12 mouse cellular contexts compared by ENCODE assay signal in the genomic region with DNA sequence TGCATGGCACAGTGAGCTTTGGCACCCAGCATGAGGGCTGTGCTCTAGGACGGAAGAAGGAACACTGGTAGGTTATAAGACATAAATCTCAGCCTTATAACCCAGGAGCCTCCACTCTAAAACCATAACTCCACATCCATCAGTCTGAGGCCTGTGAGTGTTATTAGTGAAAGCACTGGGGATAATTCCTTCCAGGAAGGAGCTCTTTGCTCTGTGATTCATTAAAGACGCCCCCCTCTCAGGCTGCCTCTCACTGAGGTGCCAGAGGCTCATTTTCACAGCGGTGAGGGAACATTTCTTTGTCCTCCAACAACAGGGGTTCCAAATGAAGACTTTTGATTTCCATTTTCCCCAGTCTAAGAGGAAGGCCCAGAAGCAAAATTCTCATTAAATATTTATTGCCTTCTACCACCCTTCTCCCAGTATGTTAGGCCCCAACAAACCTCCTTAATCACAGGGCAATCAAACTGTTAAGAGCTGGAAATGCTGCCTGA.
DNase-seq lines count a peak whose midpoint lies in the region; ATAC-seq and TF ChIP-seq lines count a peak whose summit lies in the region.
"Had no signal": no experiment of that assay in that cellular context is flagged by ENCODE, and none has a peak within 500 bp of the region (broad histone marks: within the 10 kb centered on the region; RNA-seq: fewer than 3 reads in every experiment).

No protein-coding gene starts in this region.

- no peaks in the 10 kb centered on the region for H3K36me3 ChIP-seq in embryonic facial prominence, embryonic 11.5 days (replicated peaks; ENCODE audit: control insufficient read depth, insufficient read depth, low read depth, low read length)
- no peaks in the 10 kb centered on the region for H3K36me3 ChIP-seq in hindbrain, embryonic 11.5 days (ENCODE audit: control insufficient read depth, insufficient read depth, low read length)
- H3K36me3 ChIP-seq in midbrain, embryonic 11.5 days (ENCODE audit: control insufficient read depth, insufficient read depth, low read length), result no peaks in the 10 kb centered on the region
- H3K36me3 ChIP-seq: embryonic facial prominence, embryonic 15.5 days had no signal

- ATAC-seq in embryonic facial prominence, embryonic 11.5 days (replicated peaks; ENCODE audit: insufficient number of reproducible peaks, low FRiP score, low TSS enrichment, low read depth), result no peak
- peak; percentile 57 for ATAC-seq in hindbrain, embryonic 11.5 days (ENCODE audit: low FRiP score)
- no peak for ATAC-seq in midbrain, embryonic 11.5 days (ENCODE audit: low FRiP score)

- TF ChIP-seq CTCF in brain, embryonic 14.5 days (IDR thresholded peaks at IDR 0.05; ENCODE audit: borderline replicate concordance, extremely low read depth, insufficient read depth, insufficient read length), result no peak

- TF ChIP-seq POLR2A in brain, embryonic 14.5 days (IDR thresholded peaks at IDR 0.05; ENCODE audit: borderline replicate concordance, extremely low read depth, insufficient read depth, insufficient read length, poor library complexity, severe bottlenecking), result no peak

- no peak overlapping the region for H3K4me2 ChIP-seq in embryonic facial prominence, embryonic 11.5 days (ENCODE audit: low read depth, low read length)
- no peak overlapping the region for H3K4me2 ChIP-seq in hindbrain, embryonic 11.5 days (replicated peaks; ENCODE audit: low read depth, low read length)
- no peak overlapping the region for H3K4me2 ChIP-seq in midbrain, embryonic 11.5 days
- H3K4me2 ChIP-seq: embryonic facial prominence, embryonic 15.5 days had no signal

- no peak overlapping the region for H3K27ac ChIP-seq in embryonic facial prominence, embryonic 11.5 days (replicated peaks; ENCODE audit: low read depth, low read length)
- H3K27ac ChIP-seq in hindbrain, embryonic 11.5 days (ENCODE audit: low read depth, low read length), result no peak overlapping the region
- H3K27ac ChIP-seq in midbrain, embryonic 11.5 days (ENCODE audit: low read depth, low read length), result peak overlapping the region; percentile 40; the same call in 1 of the 2 replicates
- H3K27ac ChIP-seq: embryonic facial prominence, embryonic 15.5 days had no signal

- no peaks in the 10 kb centered on the region for H3K27me3 ChIP-seq in embryonic facial prominence, embryonic 11.5 days (ENCODE audit: control insufficient read depth, insufficient read depth, low read length)
- H3K27me3 ChIP-seq in hindbrain, embryonic 11.5 days (ENCODE audit: control insufficient read depth, insufficient read depth, low read length), result no peaks in the 10 kb centered on the region
- no peaks in the 10 kb centered on the region for H3K27me3 ChIP-seq in midbrain, embryonic 11.5 days (ENCODE audit: control insufficient read depth, insufficient read depth, low read length)
- H3K27me3 ChIP-seq: CH12.LX; embryonic facial prominence, embryonic 15.5 days had no signal

- no peaks in the 10 kb centered on the region for H3K9me3 ChIP-seq in embryonic facial prominence, embryonic 11.5 days (replicated peaks; ENCODE audit: control insufficient read depth, low read length)
- H3K9me3 ChIP-seq in hindbrain, embryonic 11.5 days (ENCODE audit: control insufficient read depth, low read length), result no peaks in the 10 kb centered on the region
- no peaks in the 10 kb centered on the region for H3K9me3 ChIP-seq in midbrain, embryonic 11.5 days (ENCODE audit: control insufficient read depth, low read length)
- H3K9me3 ChIP-seq: embryonic facial prominence, embryonic 15.5 days had no signal

- peak; percentile 77 for DNase-seq in brain, embryonic 14.5 days (ENCODE audit: low read depth)
- peak; percentile 15 for DNase-seq in embryonic facial prominence, embryonic 11.5 days (ENCODE audit: low spot score)
- peak; percentile 9 for DNase-seq in hindbrain, embryonic 11.5 days (ENCODE audit: low spot score)
- DNase-seq in midbrain, embryonic 11.5 days (ENCODE audit: low spot score, missing footprints), result no peak
- no peak for DNase-seq in right cerebral cortex, postnatal 36 days (ENCODE audit: low spot score in 2 of 2)
- no peak for DNase-seq in urinary bladder, postnatal 25 days (ENCODE audit: low spot score)
- DNase-seq in cerebellum, adult 11-12 months, result no peak
- no peak for DNase-seq in ovary, postnatal 10 days (ENCODE audit: low spot score)
- DNase-seq: adrenal gland, adult 8-10 months; lung, adult 2 months had no signal

- 26% methylated on average over 3 of the region's 3 CpGs for WGBS in embryonic facial prominence, embryonic 11.5 days
- 22% methylated on average over 3 of the region's 3 CpGs for WGBS in hindbrain, embryonic 11.5 days
- WGBS in midbrain, embryonic 11.5 days, result 20% methylated on average over 3 of the region's 3 CpGs

- H3K4me1 ChIP-seq in embryonic facial prominence, embryonic 11.5 days (ENCODE audit: control insufficient read depth, insufficient read depth, low read length), result no peaks in the 10 kb centered on the region
- H3K4me1 ChIP-seq in hindbrain, embryonic 11.5 days (replicated peaks; ENCODE audit: control insufficient read depth, insufficient read depth, low read length), result no peaks in the 10 kb centered on the region
- H3K4me1 ChIP-seq in midbrain, embryonic 11.5 days (ENCODE audit: control insufficient read depth, insufficient read depth, low read length), result no peaks in the 10 kb centered on the region
- H3K4me1 ChIP-seq: embryonic facial prominence, embryonic 15.5 days had no signal

- no peak overlapping the region for H3K4me3 ChIP-seq in embryonic facial prominence, embryonic 11.5 days (ENCODE audit: low read depth, low read length)
- no peak overlapping the region for H3K4me3 ChIP-seq in hindbrain, embryonic 11.5 days (ENCODE audit: low read depth, low read length)
- no peak overlapping the region for H3K4me3 ChIP-seq in midbrain, embryonic 11.5 days (ENCODE audit: low read depth, low read length)
- H3K4me3 ChIP-seq: embryonic facial prominence, embryonic 15.5 days had no signal

- no peak overlapping the region for H3K9ac ChIP-seq in embryonic facial prominence, embryonic 11.5 days (replicated peaks; ENCODE audit: low read length)
- no peak overlapping the region for H3K9ac ChIP-seq in hindbrain, embryonic 11.5 days (ENCODE audit: low read depth, low read length)
- no peak overlapping the region for H3K9ac ChIP-seq in midbrain, embryonic 11.5 days (ENCODE audit: low read length)
- H3K9ac ChIP-seq: embryonic facial prominence, embryonic 15.5 days had no signal

Comparison
In these comparisons a context has a peak if more than half of its experiments do, and no peak if none do; other contexts are left out.
1. DNase-seq: peak in brain, embryonic 14.5 days (single experiment), embryonic facial prominence, embryonic 11.5 days (single experiment) and hindbrain, embryonic 11.5 days (single experiment); none in midbrain, embryonic 11.5 days (single experiment), right cerebral cortex, postnatal 36 days (0 of 2), urinary bladder, postnatal 25 days (single experiment), cerebellum, adult 11-12 months (single experiment) and ovary, postnatal 10 days (single experiment).